Mouse (Mus musculus) bone marrow, adult 2 months (tissue): Measurements from ENCODE around the gene Tent4a. TPM values are rescaled to one million over a fixed set of nuclear protein-coding genes. Genes with fewer than 3 reads are reported as not detected.

Source experiments
- H3K27ac ChIP-seq: fragments of 200-500 bp; 2 replicates; pipeline ENCODE4 v1.5.1; 2012; ENCODE audit warnings: low read depth, mild to moderate bottlenecking, control low read depth, inconsistent platforms, low read length; ENCODE audit not compliant: control insufficient read depth, poor library complexity, insufficient read depth
- H3K4me1 ChIP-seq: fragments of 200-500 bp; 2 replicates; pipeline ENCODE4 v1.6.1; 2011; ENCODE audit warnings: low read length; ENCODE audit not compliant: control insufficient read depth, insufficient read depth
- H3K4me3 ChIP-seq: fragments of 200-500 bp; replicated peaks from 2 replicates; pipeline ENCODE3; 2011; ENCODE audit warnings: mild to moderate bottlenecking, low read depth, low read length, control low read depth; ENCODE audit not compliant: control insufficient read depth
- CTCF ChIP-seq: fragments of 200-500 bp; IDR thresholded peaks from 2 replicates; pipeline ENCODE4 v1.5.1; 2011; ENCODE audit warnings: low read length, control low read depth; ENCODE audit not compliant: control insufficient read depth, insufficient read depth
- POLR2A ChIP-seq: fragments of 200-500 bp; IDR thresholded peaks from 2 replicates; pipeline ENCODE4 v1.6.1; 2011; ENCODE audit warnings: low read depth, mild to moderate bottlenecking, control low read depth, low read length, borderline replicate concordance; ENCODE audit not compliant: control insufficient read depth
- WGBS: fragments of 180-500 bp; shearing (Covaris S2); methylation state at CpG from one replicate; pipeline ENCODE4 v1.1.7; 2018; 5-methylcytosine and 5-hydroxymethylcytosine counted together
- polyA plus RNA-seq: library from polyadenylated mRNA; stranded (reverse); fragments of >200 nt; gene quantifications from 2 replicates; pipeline ENCODE4 v1.2.4, GENCODE M21; 2011; ENCODE audit warnings: low replicate concordance; ENCODE audit not compliant: missing spikeins, insufficient read depth, insufficient read length

The Tent4a gene
- polyA plus RNA-seq, 1 experiment, result 7.6 TPM

- 83% methylated on average over 1 of the region's 1 CpGs for WGBS
- TF ChIP-seq POLR2A, result no peak
- TF ChIP-seq CTCF, result no peak
- Histone ChIP-seq H3K4me1 (peaks cover 1% of the 10 kb centered on the region; the same call in 1 of the 2 replicates), H3K27ac (no peak overlapping the region), H3K4me3 (no peak overlapping the region)
These were observed 12.1 kb downstream of the Tent4a start for GRCm38 (mm10) chr13:69522161-69522791.

GRCm38 (mm10) chr13:69519137-69519536, 15.3 kb downstream of the Tent4a start:
- Histone ChIP-seq H3K27ac (no peak overlapping the region), H3K4me1 (no peaks in the 10 kb centered on the region), H3K4me3 (no peak overlapping the region)
- TF ChIP-seq CTCF (no peak), POLR2A (no peak)
- 42% methylated on average over 6 of the region's 6 CpGs for WGBS

- no peaks in the 10 kb centered on the region for H3K4me1 ChIP-seq
- no peak overlapping the region for H3K27ac ChIP-seq
- no peak overlapping the region for H3K4me3 ChIP-seq
- TF ChIP-seq CTCF, result no peak
- TF ChIP-seq POLR2A, result no peak
- WGBS, result 81% methylated on average over 6 of the region's 6 CpGs
These were observed 17.0 kb downstream of the Tent4a start for GRCm38 (mm10) chr13:69517445-69517844.

GRCm38 (mm10) chr13:69515091-69515490, 19.3 kb downstream of the Tent4a start:
- Histone ChIP-seq H3K4me1 (no peaks in the 10 kb centered on the region), H3K4me3 (no peak overlapping the region), H3K27ac (no peak overlapping the region)
- no peak for TF ChIP-seq POLR2A
- no peak for TF ChIP-seq CTCF
- WGBS, result 86% methylated on average over 3 of the region's 3 CpGs

GRCm38 (mm10) chr13:69509391-69510244, 24.8 kb downstream of the Tent4a start:
- WGBS, result 58% methylated on average over 9 of the region's 9 CpGs
- TF ChIP-seq POLR2A (no peak), CTCF (no peak)

GRCm38 (mm10) chr13:69507666-69508065, 26.8 kb downstream of the Tent4a start:
- no peak overlapping the region for H3K4me3 ChIP-seq
- 94% methylated on average over 3 of the region's 3 CpGs for WGBS
- no peak overlapping the region for H3K27ac ChIP-seq
- TF ChIP-seq CTCF (no peak), POLR2A (no peak)
- no peaks in the 10 kb centered on the region for H3K4me1 ChIP-seq

More at GRCm38 (mm10) chr13:69509391-69510244, 24.8 kb downstream of the Tent4a start:
- H3K4me1 ChIP-seq, result no peaks in the 10 kb centered on the region
- no peak overlapping the region for H3K27ac ChIP-seq
- H3K4me3 ChIP-seq, result no peak overlapping the region

GRCm38 (mm10) chr13:69506341-69507086, 27.9 kb downstream of the Tent4a start:
- 66% methylated on average over 12 of the region's 12 CpGs for WGBS
- Histone ChIP-seq H3K4me1 (no peaks in the 10 kb centered on the region), H3K4me3 (no peak overlapping the region), H3K27ac (no peak overlapping the region; the same call in 1 of the 2 replicates)
- no peak for TF ChIP-seq POLR2A
- no peak for TF ChIP-seq CTCF

- WGBS, result 55% methylated on average over 5 of the region's 5 CpGs
- Histone ChIP-seq H3K4me1 (no peaks in the 10 kb centered on the region), H3K4me3 (no peak overlapping the region), H3K27ac (no peak overlapping the region)
- TF ChIP-seq POLR2A, result no peak
- no peak for TF ChIP-seq CTCF
These were observed 31.6 kb downstream of the Tent4a start for GRCm38 (mm10) chr13:69502863-69503262.
